Mouse (Mus musculus) neural tube, embryonic 11.5 days (tissue): ENCODE measurements around the gene Jmjd1c. TPM values are rescaled to one million over a fixed set of nuclear protein-coding genes. Genes with fewer than 3 reads are reported as not detected.

Source experiments
- ATAC-seq: fragments of 200-750 bp; cut with Nextera tagmentation; 2 replicates; pipeline ENCODE4 v1.8.0; 2017; ENCODE audit warnings: moderate number of reproducible peaks, mild to moderate bottlenecking, moderate TSS enrichment, moderate library complexity; ENCODE audit not compliant: insufficient read depth, low FRiP score, low TSS enrichment
- DNase-seq: peaks from one replicate; pipeline ENCODE4 v3.0.0-alpha.2; 2015; ENCODE audit warnings: low spot score
- H3K27ac ChIP-seq: fragments of 300-500 bp; sonication (generic); 2 replicates; pipeline ENCODE4 v1.5.1; 2014; ENCODE audit warnings: low read depth, mild to moderate bottlenecking, low read length
- H3K27me3 ChIP-seq: fragments of 300-500 bp; sonication (generic); 2 replicates; pipeline ENCODE4 v1.6.1; 2014; ENCODE audit warnings: mild to moderate bottlenecking, low read length, mixed read lengths; ENCODE audit not compliant: control insufficient read depth, insufficient read depth
- H3K36me3 ChIP-seq: fragments of 300-500 bp; sonication (generic); 2 replicates; pipeline ENCODE4 v1.6.1; 2014; ENCODE audit warnings: mild to moderate bottlenecking, low read length, moderate library complexity, mixed read lengths; ENCODE audit not compliant: control insufficient read depth, insufficient read depth
- H3K4me1 ChIP-seq: fragments of 300-500 bp; sonication (generic); 2 replicates; pipeline ENCODE4 v1.6.1; 2014; ENCODE audit warnings: low read length, mixed read lengths; ENCODE audit not compliant: control insufficient read depth, insufficient read depth
- H3K4me2 ChIP-seq: fragments of 300-500 bp; sonication (generic); 2 replicates; pipeline ENCODE4 v1.6.1; 2014; ENCODE audit warnings: low read depth, mild to moderate bottlenecking, moderate library complexity
- H3K4me3 ChIP-seq: fragments of 300-500 bp; sonication (generic); 2 replicates; pipeline ENCODE4 v1.5.1; 2014; ENCODE audit warnings: low read depth, low read length
- H3K9ac ChIP-seq: fragments of 300-500 bp; sonication (generic); 2 replicates; pipeline ENCODE4 v1.6.1; 2014; ENCODE audit warnings: mild to moderate bottlenecking, low read length
- H3K9me3 ChIP-seq: fragments of 300-500 bp; sonication (generic); 2 replicates; pipeline ENCODE4 v1.6.1; 2016; ENCODE audit warnings: low read length; ENCODE audit not compliant: control insufficient read depth
- WGBS: fragments of 180-500 bp; shearing (Covaris S2); extraction: QIAGEN DNeasy Blood & Tissue Kit; methylation state at CpG from one replicate; pipeline ENCODE4 v1.1.7; 2014; 5-methylcytosine and 5-hydroxymethylcytosine counted together
- polyA plus RNA-seq: library from polyadenylated mRNA; unstranded; fragments of >200 nt; fragmentation: Nextera tagmentation; extraction: Ambion mirVana; gene quantifications from 2 replicates; pipeline ENCODE4 v1.2.1, GENCODE M21; 2014

Jmjd1c gene
- polyA plus RNA-seq, 1 experiment from 2014 or later = 47.6 TPM

- Histone ChIP-seq H3K4me2 (no peak overlapping the region), H3K27ac (no peak overlapping the region), H3K36me3 (no peaks in the 10 kb centered on the region; the same call in 1 of the 2 replicates), H3K4me1 (peaks cover 5% of the 10 kb centered on the region; the same call in 1 of the 2 replicates), H3K27me3 (no peaks in the 10 kb centered on the region), H3K4me3 (no peak overlapping the region), H3K9ac (no peak overlapping the region), H3K9me3 (no peaks in the 10 kb centered on the region)
- 56% methylated on average over 17 of the region's 17 CpGs for WGBS
- DNase-seq (no peak), ATAC-seq (no peak)
Observed at GRCm38 (mm10) chr10:67055867-67056856, 39.8 kb upstream of the Jmjd1c start.

GRCm38 (mm10) chr10:67057208-67057607 lies 38.7 kb upstream of the Jmjd1c start:
- Histone ChIP-seq H3K9ac (no peak overlapping the region), H3K4me2 (no peak overlapping the region), H3K27me3 (no peaks in the 10 kb centered on the region), H3K36me3 (no peaks in the 10 kb centered on the region; the same call in 1 of the 2 replicates), H3K9me3 (no peaks in the 10 kb centered on the region), H3K4me3 (no peak overlapping the region), H3K4me1 (peaks cover 13% of the 10 kb centered on the region), H3K27ac (no peak overlapping the region)
- ATAC-seq = no peak
- DNase-seq = no peak

- H3K36me3 ChIP-seq = no peaks in the 10 kb centered on the region; the same call in 1 of the 2 replicates
- no peak overlapping the region for H3K4me2 ChIP-seq
- 94% methylated on average over 6 of the region's 6 CpGs for WGBS
- peaks cover 11% of the 10 kb centered on the region for H3K4me1 ChIP-seq
- no peak overlapping the region for H3K9ac ChIP-seq
- no peak overlapping the region for H3K27ac ChIP-seq
- ATAC-seq = no peak
- no peaks in the 10 kb centered on the region for H3K27me3 ChIP-seq
- no peak for DNase-seq
- no peak overlapping the region for H3K4me3 ChIP-seq
- no peaks in the 10 kb centered on the region for H3K9me3 ChIP-seq
Observed at GRCm38 (mm10) chr10:67057696-67058095, 38.2 kb upstream of the Jmjd1c start.

GRCm38 (mm10) chr10:67058297-67058696 lies 37.6 kb upstream of the Jmjd1c start:
- no peak overlapping the region for H3K4me2 ChIP-seq
- no peaks in the 10 kb centered on the region for H3K27me3 ChIP-seq
- H3K4me1 ChIP-seq = peaks cover 11% of the 10 kb centered on the region
- ATAC-seq = no peak
- 84% methylated on average over 7 of the region's 7 CpGs for WGBS
- H3K4me3 ChIP-seq = no peak overlapping the region
- no peak overlapping the region for H3K9ac ChIP-seq
- no peaks in the 10 kb centered on the region for H3K9me3 ChIP-seq
- H3K27ac ChIP-seq = no peak overlapping the region
- no peak for DNase-seq
- no peaks in the 10 kb centered on the region; the same call in 1 of the 2 replicates for H3K36me3 ChIP-seq

- H3K9ac ChIP-seq = no peak overlapping the region
- H3K4me1 ChIP-seq = peaks cover 11% of the 10 kb centered on the region
- no peaks in the 10 kb centered on the region for H3K27me3 ChIP-seq
- no peak for ATAC-seq
- no peaks in the 10 kb centered on the region; the same call in 1 of the 2 replicates for H3K36me3 ChIP-seq
- no peak overlapping the region for H3K27ac ChIP-seq
- WGBS = 84% methylated on average over 6 of the region's 6 CpGs
- no peak overlapping the region for H3K4me3 ChIP-seq
- no peak for DNase-seq
- H3K9me3 ChIP-seq = no peaks in the 10 kb centered on the region
- H3K4me2 ChIP-seq = no peak overlapping the region
Observed at GRCm38 (mm10) chr10:67058702-67059101, 37.2 kb upstream of the Jmjd1c start.

- peak overlapping the region; percentile 69 for H3K27ac ChIP-seq
- no peaks in the 10 kb centered on the region for H3K9me3 ChIP-seq
- H3K4me3 ChIP-seq = no peak overlapping the region
- no peaks in the 10 kb centered on the region; the same call in 1 of the 2 replicates for H3K36me3 ChIP-seq
- no peak overlapping the region for H3K9ac ChIP-seq
- WGBS = 43% methylated on average over 10 of the region's 10 CpGs
- DNase-seq (peak; percentile 63), ATAC-seq (0 out of 2 replicates have a peak, but pooled peaks have one; percentile 48)
- H3K4me2 ChIP-seq = no peak overlapping the region
- H3K27me3 ChIP-seq = no peaks in the 10 kb centered on the region
- peaks cover 11% of the 10 kb centered on the region for H3K4me1 ChIP-seq
Observed at GRCm38 (mm10) chr10:67061367-67061801, 34.5 kb upstream of the Jmjd1c start.

- H3K9me3 ChIP-seq = no peaks in the 10 kb centered on the region
- DNase-seq (no peak), ATAC-seq (no peak)
- 67% methylated on average over 4 of the region's 4 CpGs for WGBS
- H3K36me3 ChIP-seq = no peaks in the 10 kb centered on the region; the same call in 1 of the 2 replicates
- no peak overlapping the region for H3K4me2 ChIP-seq
- H3K4me1 ChIP-seq = peaks cover 11% of the 10 kb centered on the region
- no peak overlapping the region for H3K4me3 ChIP-seq
- no peaks in the 10 kb centered on the region for H3K27me3 ChIP-seq
- H3K27ac ChIP-seq = peak overlapping the region; percentile 69
- H3K9ac ChIP-seq = no peak overlapping the region
Observed at GRCm38 (mm10) chr10:67061823-67062222, 34.1 kb upstream of the Jmjd1c start.

GRCm38 (mm10) chr10:67065277-67065887 lies 30.5 kb upstream of the Jmjd1c start:
- H3K9ac ChIP-seq = no peak overlapping the region
- WGBS = 88% methylated on average over 7 of the region's 7 CpGs
- H3K4me2 ChIP-seq = no peak overlapping the region
- peaks cover 11% of the 10 kb centered on the region for H3K4me1 ChIP-seq
- no peaks in the 10 kb centered on the region for H3K27me3 ChIP-seq
- DNase-seq (no peak), ATAC-seq (no peak)
- 0 out of 2 replicates have a peak overlapping the region, but pooled peaks have one; percentile 14 for H3K27ac ChIP-seq
- no peaks in the 10 kb centered on the region for H3K36me3 ChIP-seq
- no peak overlapping the region for H3K4me3 ChIP-seq
- no peaks in the 10 kb centered on the region for H3K9me3 ChIP-seq
